11 mouse cellular contexts compared by ENCODE assay signal in the genomic region with DNA sequence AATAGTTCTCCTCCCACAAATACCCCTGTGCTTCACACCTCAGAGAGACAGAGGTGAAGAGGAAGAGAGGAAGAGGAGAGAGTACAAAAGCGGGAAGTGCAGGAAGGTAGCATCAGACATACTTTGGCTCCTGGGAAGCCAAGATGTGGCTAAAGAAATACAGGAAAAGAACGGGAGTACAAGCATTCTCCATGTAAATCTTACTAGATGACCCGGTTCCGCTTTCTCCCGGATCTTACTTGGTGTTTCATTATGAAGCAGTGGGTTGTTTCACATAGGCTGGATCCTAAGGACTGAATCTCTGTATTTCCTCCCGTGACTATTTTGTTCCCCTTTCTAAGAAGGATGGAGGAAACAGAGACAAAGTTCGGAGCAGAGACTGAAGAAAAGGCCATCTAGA. TPM values are rescaled to one million over a fixed set of nuclear protein-coding genes. Genes with fewer than 3 reads are reported as not detected.
DNase-seq lines count a peak whose midpoint lies in the region; ATAC-seq and TF ChIP-seq lines count a peak whose summit lies in the region.
"Had no signal": no experiment of that assay in that cellular context is flagged by ENCODE, and none has a peak within 500 bp of the region (broad histone marks: within the 10 kb centered on the region; RNA-seq: fewer than 3 reads in every experiment).

No protein-coding gene starts in this region.

- H3K36me3 ChIP-seq in forebrain, embryonic 11.5 days (ENCODE audit: control insufficient read depth, insufficient read depth, low read length), result no peaks in the 10 kb centered on the region
- no peaks in the 10 kb centered on the region for H3K36me3 ChIP-seq in forebrain, embryonic 16.5 days (ENCODE audit: control insufficient read depth, insufficient read depth)
- no peaks in the 10 kb centered on the region for H3K36me3 ChIP-seq in lung, embryonic 14.5 days (ENCODE audit: insufficient read depth)
- peaks cover 6% of the 10 kb centered on the region for H3K36me3 ChIP-seq in hindbrain, embryonic 12.5 days
- no peaks in the 10 kb centered on the region for H3K36me3 ChIP-seq in midbrain, embryonic 15.5 days (replicated peaks)

- WGBS in forebrain, embryonic 11.5 days, result 56% methylated on average over 7 of the region's 7 CpGs
- WGBS in forebrain, embryonic 16.5 days, result 52% methylated on average over 7 of the region's 7 CpGs
- 32% methylated on average over 7 of the region's 7 CpGs for WGBS in lung, embryonic 14.5 days
- WGBS in hindbrain, embryonic 12.5 days, result 30% methylated on average over 7 of the region's 7 CpGs
- 29% methylated on average over 7 of the region's 7 CpGs for WGBS in midbrain, embryonic 15.5 days

- no peak for ATAC-seq in forebrain, embryonic 11.5 days (replicated peaks; ENCODE audit: low FRiP score)
- ATAC-seq in forebrain, embryonic 16.5 days, result no peak
- ATAC-seq in lung, embryonic 14.5 days (ENCODE audit: insufficient read depth), result no peak
- no peak for ATAC-seq in hindbrain, embryonic 12.5 days (ENCODE audit: low FRiP score)
- no peak for ATAC-seq in midbrain, embryonic 15.5 days (replicated peaks)
- ATAC-seq in cerebellum, adult (ENCODE audit: insufficient number of reproducible peaks, low FRiP score, low TSS enrichment), result no peak

- H3K9me3 ChIP-seq in forebrain, embryonic 11.5 days (ENCODE audit: control insufficient read depth, low read length), result no peaks in the 10 kb centered on the region
- no peaks in the 10 kb centered on the region for H3K9me3 ChIP-seq in forebrain, embryonic 16.5 days (ENCODE audit: control insufficient read depth, low read length)
- H3K9me3 ChIP-seq in lung, embryonic 14.5 days (ENCODE audit: low read depth, low read length), result no peaks in the 10 kb centered on the region
- no peaks in the 10 kb centered on the region for H3K9me3 ChIP-seq in hindbrain, embryonic 12.5 days (replicated peaks)
- H3K9me3 ChIP-seq in midbrain, embryonic 15.5 days, result no peaks in the 10 kb centered on the region

- H3K4me1 ChIP-seq in forebrain, embryonic 11.5 days (replicated peaks; ENCODE audit: control insufficient read depth, insufficient read depth, low read length), result peaks cover 24% of the 10 kb centered on the region
- peaks cover 22% of the 10 kb centered on the region for H3K4me1 ChIP-seq in forebrain, embryonic 16.5 days (replicated peaks; ENCODE audit: control insufficient read depth, insufficient read depth, low read length)
- peaks cover 30% of the 10 kb centered on the region for H3K4me1 ChIP-seq in lung, embryonic 14.5 days (ENCODE audit: insufficient read depth)
- peaks cover 65% of the 10 kb centered on the region for H3K4me1 ChIP-seq in hindbrain, embryonic 12.5 days
- peaks cover 43% of the 10 kb centered on the region for H3K4me1 ChIP-seq in midbrain, embryonic 15.5 days

- H3K27me3 ChIP-seq in forebrain, embryonic 11.5 days (ENCODE audit: control insufficient read depth, insufficient read depth, low read length), result no peaks in the 10 kb centered on the region
- no peaks in the 10 kb centered on the region for H3K27me3 ChIP-seq in forebrain, embryonic 16.5 days (replicated peaks; ENCODE audit: control insufficient read depth, insufficient read depth, low read length)
- H3K27me3 ChIP-seq in lung, embryonic 14.5 days (ENCODE audit: insufficient read depth, low read length), result no peaks in the 10 kb centered on the region
- no peaks in the 10 kb centered on the region for H3K27me3 ChIP-seq in hindbrain, embryonic 12.5 days
- H3K27me3 ChIP-seq in midbrain, embryonic 15.5 days (replicated peaks), result no peaks in the 10 kb centered on the region
- H3K27me3 ChIP-seq: Patski had no signal

- H3K9ac ChIP-seq in forebrain, embryonic 11.5 days (ENCODE audit: low read length), result no peak overlapping the region
- H3K9ac ChIP-seq in forebrain, embryonic 16.5 days (replicated peaks; ENCODE audit: low read depth, low read length), result no peak overlapping the region
- H3K9ac ChIP-seq in lung, embryonic 14.5 days, result no peak overlapping the region
- H3K9ac ChIP-seq in hindbrain, embryonic 12.5 days, result no peak overlapping the region
- no peak overlapping the region for H3K9ac ChIP-seq in midbrain, embryonic 15.5 days

- TF ChIP-seq CTCF in lung, embryonic 14.5 days (IDR thresholded peaks at IDR 0.05; ENCODE audit: low read depth), result no peak
- TF ChIP-seq CTCF in layer of hippocampus, adult 2 months (conservative IDR thresholded peaks at IDR 0.05), result no peak

- no peak overlapping the region for H3K4me2 ChIP-seq in forebrain, embryonic 11.5 days (ENCODE audit: low read depth, low read length, severe bottlenecking)
- no peak overlapping the region for H3K4me2 ChIP-seq in forebrain, embryonic 16.5 days (ENCODE audit: low read length)
- H3K4me2 ChIP-seq in lung, embryonic 14.5 days, result peak overlapping the region; percentile 52
- peak overlapping the region; percentile 30 for H3K4me2 ChIP-seq in hindbrain, embryonic 12.5 days (replicated peaks)
- H3K4me2 ChIP-seq in midbrain, embryonic 15.5 days, result 0 out of 2 replicates have a peak overlapping the region, but pooled peaks have one; percentile 0

- peak overlapping the region; percentile 25; the same call in 1 of the 2 replicates for H3K27ac ChIP-seq in forebrain, embryonic 11.5 days (ENCODE audit: low read depth, low read length)
- H3K27ac ChIP-seq in forebrain, embryonic 16.5 days (ENCODE audit: low read length), result no peak overlapping the region
- H3K27ac ChIP-seq in lung, embryonic 14.5 days (ENCODE audit: low read depth), result peak overlapping the region; percentile 94
- peak overlapping the region; percentile 68; the same call in 1 of the 2 replicates for H3K27ac ChIP-seq in hindbrain, embryonic 12.5 days
- peak overlapping the region; percentile 39; the same call in 1 of the 2 replicates for H3K27ac ChIP-seq in midbrain, embryonic 15.5 days
- no peak overlapping the region for H3K27ac ChIP-seq in layer of hippocampus, adult 2 months
- H3K27ac ChIP-seq: gastrocnemius, adult 2 months had no signal

- DNase-seq in forebrain, embryonic 11.5 days (ENCODE audit: low spot score), result no peak
- no peak for DNase-seq in lung, embryonic 14.5 days
- DNase-seq in lung, adult 18-20 months, result no peak
- DNase-seq in layer of hippocampus, adult 2 months (ENCODE audit: low spot score in 2 of 2), result no peak
- DNase-seq: kidney, adult 9 months had no signal

- no peak overlapping the region for H3K4me3 ChIP-seq in forebrain, embryonic 11.5 days (ENCODE audit: low read depth, low read length)
- no peak overlapping the region for H3K4me3 ChIP-seq in forebrain, embryonic 16.5 days (replicated peaks; ENCODE audit: low read length)
- H3K4me3 ChIP-seq in lung, embryonic 14.5 days (ENCODE audit: low read depth, low read length), result 0 out of 2 replicates have a peak overlapping the region, but pooled peaks have one; percentile 3
- no peak overlapping the region for H3K4me3 ChIP-seq in hindbrain, embryonic 12.5 days
- H3K4me3 ChIP-seq in midbrain, embryonic 15.5 days, result no peak overlapping the region
- no peak overlapping the region for H3K4me3 ChIP-seq in layer of hippocampus, adult 2 months

RNA-seq across cellular contexts. Expression of a gene that starts 43.9 kb away (rescaled TPM):
- 40.0 and 47.3 TPM in 2 replicates for polyA plus RNA-seq in forebrain, embryonic 11.5 days (2014; fragmentation: Nextera tagmentation; extraction: Ambion mirVana)
- 33.1 and 44.3 TPM in 2 replicates for polyA plus RNA-seq in forebrain, embryonic 16.5 days (2015; fragmentation: Nextera tagmentation; extraction: Ambion mirVana)
- polyA plus RNA-seq in lung, embryonic 14.5 days (2014; fragmentation: Nextera tagmentation; extraction: Ambion mirVana), result 10.7 and 14.3 TPM in 2 replicates
- 60.3 and 60.4 TPM in 2 replicates for polyA plus RNA-seq in hindbrain, embryonic 12.5 days (2016; fragmentation: Nextera tagmentation; extraction: Ambion mirVana)
- polyA plus RNA-seq in midbrain, embryonic 15.5 days (2015; fragmentation: Nextera tagmentation; extraction: Ambion mirVana), result 35.5 and 39.0 TPM in 2 replicates
- total RNA-seq in layer of hippocampus, adult 2 months (2021), result 10 to 100 TPM; 31.7 to 44.8 TPM

Comparison
In these comparisons a context has a peak if more than half of its experiments do, and no peak if none do; other contexts are left out.
1. H3K27ac ChIP-seq: peak in forebrain, embryonic 11.5 days (single experiment), lung, embryonic 14.5 days (single experiment), hindbrain, embryonic 12.5 days (single experiment) and midbrain, embryonic 15.5 days (single experiment); none in forebrain, embryonic 16.5 days (single experiment) and layer of hippocampus, adult 2 months (single experiment).
2. H3K4me2 ChIP-seq: peak in lung, embryonic 14.5 days (single experiment), hindbrain, embryonic 12.5 days (single experiment) and midbrain, embryonic 15.5 days (single experiment); none in forebrain, embryonic 11.5 days (single experiment) and forebrain, embryonic 16.5 days (single experiment).